Mouse (Mus musculus) myocyte (in vitro differentiated cells): Measurements from ENCODE around the gene Sds.

Experiments used
- CEBPB ChIP-seq: IDR thresholded peaks from 2 replicates; pipeline ENCODE4 v1.6.1; 2011; ENCODE audit warnings: mild to moderate bottlenecking, moderate library complexity; ENCODE audit not compliant: poor library complexity, insufficient read depth, severe bottlenecking
- E2F4 ChIP-seq: IDR thresholded peaks from one replicate; pipeline ENCODE4 v1.6.1; 2011; ENCODE audit warnings: mild to moderate bottlenecking, control low read depth, moderate library complexity; ENCODE audit not compliant: insufficient read depth
- MAX ChIP-seq: IDR thresholded peaks from one replicate; pipeline ENCODE4 v1.6.1; 2011; ENCODE audit warnings: low read depth, mild to moderate bottlenecking, control low read depth
- MYOD1 ChIP-seq, 3 experiments: IDR thresholded peaks; one replicate each; pipeline ENCODE4 v1.6.1; 2011; ENCODE audit warnings: control low read depth in 2 of 3, low read depth in 2 of 3, mild to moderate bottlenecking in 2 of 3, moderate library complexity in 1 of 3; ENCODE audit not compliant: insufficient read length in 2 of 3, control insufficient read depth in 1 of 3
- POLR2A ChIP-seq: IDR thresholded peaks from one replicate; pipeline ENCODE4 v1.6.1; 2011; ENCODE audit warnings: low read depth, mild to moderate bottlenecking, control low read depth, moderate library complexity; ENCODE audit not compliant: insufficient read length
- POLR2AphosphoS2 ChIP-seq: IDR thresholded peaks from one replicate; pipeline ENCODE4 v1.6.1; 2011; ENCODE audit warnings: low read depth, control low read depth; ENCODE audit not compliant: insufficient read length
- SRF ChIP-seq: IDR thresholded peaks from one replicate; pipeline ENCODE4 v1.6.1; 2011; ENCODE audit warnings: low read depth; ENCODE audit not compliant: control insufficient read depth, insufficient read length
- TCF12 ChIP-seq: IDR thresholded peaks from one replicate; pipeline ENCODE4 v1.6.1; 2011; ENCODE audit warnings: mild to moderate bottlenecking, control low read depth; ENCODE audit not compliant: poor library complexity, insufficient read depth, severe bottlenecking
- USF1 ChIP-seq: IDR thresholded peaks from one replicate; pipeline ENCODE4 v1.6.1; 2011; ENCODE audit warnings: low read depth, mild to moderate bottlenecking, control low read depth, moderate library complexity

DNA sequence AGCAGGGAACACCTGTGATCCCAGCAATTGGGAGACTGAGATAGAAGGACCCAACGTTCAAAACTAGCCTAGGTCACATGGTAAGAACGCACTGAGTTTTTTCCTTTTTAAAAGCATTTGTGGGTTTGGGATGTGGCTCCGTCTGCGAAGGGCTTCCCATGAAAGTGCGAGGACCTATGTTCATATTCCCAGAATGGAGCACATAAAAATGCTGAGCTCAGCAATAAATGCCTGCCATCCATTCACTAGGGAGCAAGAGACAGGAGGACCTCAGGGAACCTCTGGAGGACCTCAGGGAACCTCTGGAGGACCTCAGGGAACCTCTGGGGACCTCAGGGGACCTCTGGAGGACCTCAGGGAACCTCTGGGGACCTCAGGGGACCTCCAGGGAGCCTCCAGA is 1.7 kb downstream of the Sds start:
- TF ChIP-seq POLR2AphosphoS2, result no peak
- TF ChIP-seq POLR2A, result no peak
- no peak for TF ChIP-seq SRF
- no peak for TF ChIP-seq MYOD1 (IDR thresholded peaks at IDR 0.05; ENCODE audit: control insufficient read depth in 1 of 3, insufficient read length in 2 of 3, low read depth in 2 of 3)
- no peak for TF ChIP-seq CEBPB
- no peak for TF ChIP-seq TCF12
- no peak for TF ChIP-seq USF1
- no peak for TF ChIP-seq MAX
- TF ChIP-seq E2F4, result no peak
